Mouse (Mus musculus) heart, postnatal 0 days (tissue): Measurements from ENCODE around the gene Gpr85. TPM values are rescaled to one million over a fixed set of nuclear protein-coding genes. Genes with fewer than 3 reads are reported as not detected.
A peak's percentile ranks its signal among the peaks of the same experiment; 100 is the strongest.
"Not testable (repeated sequence)": the region's sequence is repeated elsewhere in the genome, so short reads cannot be mapped to it uniquely, and the experiment has no call there.

Experiments
- ATAC-seq: fragments of 200-750 bp; cut with Nextera tagmentation; 2 replicates; pipeline ENCODE4 v1.8.0; 2017; ENCODE audit warnings: low read depth, moderate number of reproducible peaks, moderate library complexity; ENCODE audit not compliant: insufficient read depth
- DNase-seq: peaks from one replicate; pipeline ENCODE4 v3.0.0-alpha.2; 2016; ENCODE audit warnings: low spot score
- H3K27ac ChIP-seq: fragments of 300-500 bp; sonication (generic); 2 replicates; pipeline ENCODE4 v1.5.1; 2014; ENCODE audit warnings: low read depth, mild to moderate bottlenecking
- H3K27me3 ChIP-seq: fragments of 300-500 bp; sonication (generic); 2 replicates; pipeline ENCODE4 v1.6.1; 2014; ENCODE audit warnings: low read length, mixed read lengths; ENCODE audit not compliant: control insufficient read depth, insufficient read depth
- H3K36me3 ChIP-seq: fragments of 300-500 bp; sonication (generic); replicated peaks from 2 replicates; pipeline ENCODE4 v1.6.1; 2014; ENCODE audit warnings: low read length, mixed read lengths; ENCODE audit not compliant: control insufficient read depth, insufficient read depth
- H3K4me1 ChIP-seq: fragments of 300-500 bp; sonication (generic); 2 replicates; pipeline ENCODE4 v1.6.1; 2014; ENCODE audit warnings: antibody characterized with exemption; ENCODE audit not compliant: control insufficient read depth, insufficient read depth
- H3K4me2 ChIP-seq: fragments of 300-500 bp; sonication (generic); 2 replicates; pipeline ENCODE4 v1.6.1; 2014; ENCODE audit warnings: low read depth, mild to moderate bottlenecking, low read length, moderate library complexity
- H3K4me3 ChIP-seq: fragments of 300-500 bp; sonication (generic); 2 replicates; pipeline ENCODE4 v1.5.1; 2014; ENCODE audit warnings: low read depth, low read length
- H3K9ac ChIP-seq: fragments of 300-500 bp; sonication (generic); replicated peaks from 2 replicates; pipeline ENCODE4 v1.6.1; 2014; ENCODE audit warnings: low read depth, low read length, mixed read lengths
- H3K9me3 ChIP-seq: fragments of 300-500 bp; sonication (generic); replicated peaks from 2 replicates; pipeline ENCODE4 v1.6.1; 2016; ENCODE audit warnings: low read length; ENCODE audit not compliant: control insufficient read depth
- CTCF ChIP-seq: IDR thresholded peaks from 2 replicates; pipeline ENCODE4 v1.5.1; 2016; ENCODE audit warnings: antibody characterized with exemption, control low read depth, low read depth
- EP300 ChIP-seq: IDR thresholded peaks from 2 replicates; pipeline ENCODE4 v1.6.1; 2016; ENCODE audit warnings: antibody characterized with exemption, low read depth
- whole genome bisulfite sequencing: fragments of 180-500 bp; shearing (Covaris S2); extraction: QIAGEN DNeasy Blood & Tissue Kit; methylation state at CpG from one replicate; pipeline ENCODE4 v1.1.7; 2014; 5-methylcytosine and 5-hydroxymethylcytosine counted together
- polyA plus RNA-seq: library from polyadenylated mRNA; unstranded; fragments of >200 nt; fragmentation: Nextera tagmentation; extraction: Ambion mirVana; gene quantifications from 2 replicates; pipeline ENCODE4 v1.2.1, GENCODE M21; 2015
- total RNA-seq: library from RNA; depleted of rRNA; stranded (reverse); fragments of >200 nt; gene quantifications from 2 replicates; pipeline ENCODE4 v1.2.3, GENCODE M21; 2014; ENCODE audit warnings: low replicate concordance

Gpr85 gene
- total and polyA plus RNA-seq, 2 experiments from 2014 or later, result 1.1 TPM; not detected in 1

- Histone ChIP-seq H3K27me3 (no peaks in the 10 kb centered on the region), H3K4me2 (no peak overlapping the region), H3K9me3 (no peaks in the 10 kb centered on the region), H3K36me3 (no peaks in the 10 kb centered on the region), H3K9ac (no peak overlapping the region), H3K4me1 (no peaks in the 10 kb centered on the region), H3K4me3 (no peak overlapping the region), H3K27ac (no peak overlapping the region)
- ATAC-seq (no peak), DNase-seq (no peak)
- TF ChIP-seq CTCF (no peak), EP300 (no peak)
- 35% methylated on average over 10 of the region's 11 CpGs for WGBS
These were observed 14.5 kb upstream of the Gpr85 start for GRCm38 (mm10) chr6:13854230-13854629.

DNA sequence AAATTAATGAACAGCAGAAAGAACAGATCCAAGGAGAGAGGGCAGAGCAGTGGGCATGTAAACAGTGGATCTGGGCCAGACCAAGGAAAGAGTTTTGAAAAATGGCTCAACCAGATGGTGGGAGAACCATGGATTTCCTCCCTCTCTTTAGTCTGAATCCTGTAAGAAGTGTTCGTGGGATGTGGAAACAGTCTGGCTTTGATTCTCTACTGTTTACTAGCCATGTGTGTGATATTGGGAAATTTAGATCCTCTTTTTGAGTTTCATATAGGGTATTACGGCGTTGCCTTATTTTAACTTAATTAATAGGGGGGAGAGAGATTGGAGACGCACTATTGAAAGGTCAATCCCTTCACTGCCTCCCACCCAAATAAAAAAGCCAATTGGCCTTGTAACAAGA, 13.5 kb upstream of the Gpr85 start:
- no peak overlapping the region for H3K4me2 ChIP-seq
- DNase-seq, result no peak
- H3K27ac ChIP-seq, result no peak overlapping the region
- TF ChIP-seq EP300, result no peak
- no peak for TF ChIP-seq CTCF
- no peaks in the 10 kb centered on the region for H3K36me3 ChIP-seq
- ATAC-seq, result no peak
- H3K4me1 ChIP-seq, result no peaks in the 10 kb centered on the region
- H3K9me3 ChIP-seq, result no peaks in the 10 kb centered on the region
- H3K9ac ChIP-seq, result no peak overlapping the region
- H3K27me3 ChIP-seq, result no peaks in the 10 kb centered on the region
- no peak overlapping the region for H3K4me3 ChIP-seq
- WGBS, result 85% methylated on average over 4 of the region's 4 CpGs

- H3K9ac ChIP-seq, H3K4me2 ChIP-seq, H3K27ac ChIP-seq, ATAC-seq, H3K9me3 ChIP-seq, H3K36me3 ChIP-seq, H3K4me3 ChIP-seq, H3K27me3 ChIP-seq, DNase-seq, H3K4me1 ChIP-seq: not testable (repeated sequence)
- 72% methylated on average over 1 of the region's 1 CpGs for WGBS
These were observed 6.3 kb upstream of the Gpr85 start for GRCm38 (mm10) chr6:13846031-13846430.

- Histone ChIP-seq H3K36me3 (no peaks in the 10 kb centered on the region), H3K9me3 (no peaks in the 10 kb centered on the region), H3K9ac (peak overlapping the region; percentile 74), H3K4me1 (no peaks in the 10 kb centered on the region), H3K27me3 (0 out of 2 replicates have a peak, but pooled peaks cover 5% of the 10 kb centered on the region), H3K4me3 (peak overlapping the region; percentile 74), H3K27ac (peak overlapping the region; percentile 70), H3K4me2 (peak overlapping the region; percentile 93)
- under 1% methylated on average over 39 of the region's 41 CpGs for WGBS
- peak; percentile 91 for ATAC-seq
- peak; percentile 67 for DNase-seq
- TF ChIP-seq EP300 (no peak), CTCF (no peak)
These were observed 931 bp downstream of the Gpr85 start for GRCm38 (mm10) chr6:13838677-13839344.

DNA sequence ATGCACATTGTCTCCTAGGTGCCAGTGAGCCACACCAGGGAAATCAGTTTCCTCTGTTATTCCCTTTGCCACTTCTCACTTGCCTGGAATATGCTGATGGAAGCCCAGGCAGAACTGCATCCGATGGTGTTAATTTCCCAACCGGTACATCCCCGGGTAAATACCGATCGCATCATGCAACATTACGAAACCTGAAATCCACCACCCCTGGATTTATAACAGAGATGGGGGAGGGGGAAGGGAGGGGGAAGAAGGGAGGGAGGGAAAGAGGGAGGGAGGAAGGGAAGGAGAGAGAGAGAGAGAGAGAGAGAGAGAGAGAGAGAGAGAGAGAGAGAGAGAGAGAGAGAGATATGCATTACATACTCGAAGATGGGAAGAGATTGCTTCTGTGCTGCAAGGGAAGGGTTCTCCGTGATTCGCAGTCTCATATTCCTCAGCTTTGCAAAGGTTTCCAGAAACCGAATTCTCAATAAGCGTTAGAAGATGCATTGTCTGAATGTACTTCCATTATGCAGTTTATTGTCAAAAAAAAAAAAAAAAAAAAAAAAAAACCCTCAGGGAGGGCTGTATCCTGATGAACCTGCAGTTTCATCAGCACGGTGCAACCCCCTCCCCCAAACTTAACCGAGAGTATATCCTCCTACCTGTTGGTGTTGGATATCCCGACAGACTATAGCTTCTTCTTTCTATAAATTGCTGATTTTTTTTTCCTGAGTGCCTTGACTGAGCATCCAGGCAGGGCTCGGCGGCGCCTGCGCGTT, 1.6 kb downstream of the Gpr85 start:
- 2% methylated on average over 19 of the region's 19 CpGs for WGBS
- Histone ChIP-seq H3K4me1 (no peaks in the 10 kb centered on the region), H3K36me3 (no peaks in the 10 kb centered on the region), H3K4me2 (peak overlapping the region; percentile 93), H3K4me3 (peak overlapping the region; percentile 74), H3K9me3 (no peaks in the 10 kb centered on the region), H3K9ac (peak overlapping the region; percentile 74), H3K27ac (no peak overlapping the region), H3K27me3 (0 out of 2 replicates have a peak, but pooled peaks cover 5% of the 10 kb centered on the region)
- TF ChIP-seq EP300, result no peak
- no peak for TF ChIP-seq CTCF
- ATAC-seq, result 0 out of 2 replicates have a peak, but pooled peaks have one; percentile 4
- DNase-seq, result no peak
